Mouse (Mus musculus): ENCODE data around the gene Eva1a. TPM values are rescaled to one million over a fixed set of nuclear protein-coding genes. Genes with fewer than 3 reads are reported as not detected.

The Eva1a gene
- polyA plus RNA-seq, 1 experiment: 0.80 TPM

DNA sequence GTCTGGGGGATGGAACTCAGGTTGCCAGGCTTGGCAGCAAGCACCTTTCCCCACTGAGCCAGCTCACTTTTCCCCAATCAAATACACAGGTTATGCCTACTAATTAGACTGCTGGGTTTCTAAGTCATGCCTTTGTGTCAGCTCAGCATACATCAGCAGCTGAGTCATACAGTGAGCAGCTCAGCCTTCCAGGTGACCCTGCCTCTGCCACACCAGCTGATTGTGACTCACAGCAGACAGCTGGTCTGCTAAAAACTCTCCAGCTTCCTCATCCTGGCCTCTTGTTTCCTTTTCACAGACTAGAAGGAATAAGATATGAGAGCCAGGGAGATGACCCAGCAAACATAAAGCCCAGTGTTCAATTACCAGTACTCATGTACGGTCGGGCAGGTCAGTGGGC lies 84.3 kb downstream of the Eva1a start:
- H3K4me1 ChIP-seq (ENCODE audit: control insufficient read depth, insufficient read depth, low read length): no peaks in the 10 kb centered on the region; the same call in 1 of the 2 replicates
- H3K4me3 ChIP-seq (ENCODE audit: control insufficient read depth, low read depth, low read length): no peak overlapping the region
- TF ChIP-seq POLR2A (IDR thresholded peaks at IDR 0.05; ENCODE audit: control insufficient read depth, low read depth, low read length) (no peak), CTCF (IDR thresholded peaks at IDR 0.05; ENCODE audit: control insufficient read depth, insufficient read depth, insufficient replicate concordance, low read depth, low read length) (no peak)
- no peaks in the 10 kb centered on the region for H3K36me3 ChIP-seq (ENCODE audit: control insufficient read depth, insufficient read depth, low read length)
- H3K27ac ChIP-seq (ENCODE audit: control insufficient read depth, insufficient read depth, low read depth, low read length): no peak overlapping the region
- no peaks in the 10 kb centered on the region for H3K27me3 ChIP-seq (ENCODE audit: control insufficient read depth, insufficient read depth, low read length)

DNA sequence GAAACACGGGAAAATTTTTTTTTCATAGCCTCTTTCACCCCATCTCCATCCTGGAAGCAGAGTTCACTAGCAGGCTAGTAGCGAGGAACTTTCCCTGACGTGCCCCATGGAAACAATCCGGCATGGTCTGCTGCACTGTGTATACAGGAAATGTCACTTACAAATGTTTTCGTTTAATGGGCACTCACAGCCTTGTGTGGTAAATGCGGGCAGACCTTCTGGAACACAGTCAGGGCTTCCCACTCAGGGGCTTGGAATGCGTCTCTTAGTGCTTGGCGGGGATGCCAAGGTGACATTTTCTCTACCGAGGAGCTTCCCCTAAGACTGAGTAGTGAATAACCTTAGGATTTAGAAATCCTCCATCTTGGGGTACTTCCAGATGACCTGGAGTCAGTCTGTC lies 87.0 kb downstream of the Eva1a start:
- Histone ChIP-seq H3K4me3 (ENCODE audit: control insufficient read depth, low read depth, low read length) (no peak overlapping the region), H3K36me3 (ENCODE audit: control insufficient read depth, insufficient read depth, low read length) (no peaks in the 10 kb centered on the region), H3K4me1 (ENCODE audit: control insufficient read depth, insufficient read depth, low read length) (no peaks in the 10 kb centered on the region; the same call in 1 of the 2 replicates), H3K27me3 (ENCODE audit: control insufficient read depth, insufficient read depth, low read length) (no peaks in the 10 kb centered on the region), H3K27ac (ENCODE audit: control insufficient read depth, insufficient read depth, low read depth, low read length) (no peak overlapping the region)
- TF ChIP-seq CTCF (IDR thresholded peaks at IDR 0.05; ENCODE audit: control insufficient read depth, insufficient read depth, insufficient replicate concordance, low read depth, low read length) (no peak), POLR2A (IDR thresholded peaks at IDR 0.05; ENCODE audit: control insufficient read depth, low read depth, low read length) (no peak)

DNA sequence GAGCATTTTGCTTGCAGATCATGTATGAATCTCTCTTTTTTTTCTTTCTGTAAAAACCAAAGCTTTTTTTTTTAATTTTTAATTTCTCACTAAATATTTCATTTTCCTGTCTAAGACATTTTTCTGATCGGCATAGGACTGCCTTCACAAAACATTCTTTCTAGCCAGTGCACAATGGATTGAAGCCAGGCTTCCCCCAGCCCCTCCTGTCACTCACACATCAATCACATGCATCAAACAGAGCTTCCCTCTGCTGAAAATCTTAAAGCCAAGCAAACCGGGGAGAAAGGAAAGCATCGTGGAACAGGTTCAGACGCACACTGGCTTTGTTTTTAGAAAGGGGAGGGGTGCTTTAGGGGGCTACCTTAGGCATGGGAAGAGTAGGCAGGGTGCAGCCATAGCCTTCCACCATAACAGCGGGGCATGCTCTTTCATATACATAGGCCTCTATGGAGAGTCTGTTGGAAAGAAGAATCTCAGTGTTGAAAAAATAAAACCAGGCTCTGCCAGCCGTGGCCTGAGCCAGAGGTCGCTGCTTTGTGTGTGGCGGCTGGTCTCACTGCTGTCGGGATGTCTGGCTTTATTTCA lies 88.9 kb downstream of the Eva1a start:
- no peak overlapping the region for H3K4me3 ChIP-seq (ENCODE audit: control insufficient read depth, low read depth, low read length)
- H3K4me1 ChIP-seq (ENCODE audit: control insufficient read depth, insufficient read depth, low read length): no peaks in the 10 kb centered on the region; the same call in 1 of the 2 replicates
- no peaks in the 10 kb centered on the region for H3K36me3 ChIP-seq (ENCODE audit: control insufficient read depth, insufficient read depth, low read length)
- no peak overlapping the region for H3K27ac ChIP-seq (ENCODE audit: control insufficient read depth, insufficient read depth, low read depth, low read length)
- no peaks in the 10 kb centered on the region for H3K27me3 ChIP-seq (ENCODE audit: control insufficient read depth, insufficient read depth, low read length)
- TF ChIP-seq POLR2A (IDR thresholded peaks at IDR 0.05; ENCODE audit: control insufficient read depth, low read depth, low read length) (no peak), CTCF (IDR thresholded peaks at IDR 0.05; ENCODE audit: control insufficient read depth, insufficient read depth, insufficient replicate concordance, low read depth, low read length) (no peak)

DNA sequence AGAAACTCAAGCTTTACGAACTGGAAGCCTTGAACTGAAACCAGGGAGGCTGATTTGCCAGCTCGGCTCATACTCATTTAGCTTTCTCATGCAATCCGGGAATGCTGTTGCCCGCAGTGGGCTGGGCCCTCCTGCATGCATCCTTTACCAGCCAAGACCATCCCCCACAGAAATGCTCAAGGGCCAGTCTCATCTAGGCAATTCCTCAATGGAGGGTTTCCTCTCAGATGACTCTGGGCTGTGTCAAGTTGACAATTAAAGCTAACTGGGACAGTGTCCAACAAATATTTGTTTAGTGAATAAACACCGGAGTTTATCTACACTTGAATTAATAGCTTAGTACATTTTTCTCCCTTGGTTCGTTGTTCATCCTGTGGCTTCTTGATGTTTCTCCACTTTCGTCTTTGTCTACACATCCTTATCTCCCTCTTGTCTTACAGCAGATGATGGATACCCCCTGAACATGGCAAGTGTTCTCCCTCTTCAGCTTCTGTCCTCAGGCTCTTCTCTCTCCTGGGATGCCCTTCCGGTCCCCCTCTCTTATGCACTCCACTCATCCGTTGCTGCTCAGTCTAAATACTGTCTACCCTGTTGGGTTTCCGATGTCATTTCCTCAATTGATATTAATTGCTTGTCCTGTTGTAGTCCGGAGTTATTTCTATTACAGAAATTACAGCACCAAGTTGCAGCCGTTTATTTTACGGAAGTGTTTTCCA lies 92.2 kb downstream of the Eva1a start:
- H3K4me1 ChIP-seq (ENCODE audit: control insufficient read depth, insufficient read depth, low read length): no peaks in the 10 kb centered on the region
- no peaks in the 10 kb centered on the region for H3K27me3 ChIP-seq (ENCODE audit: control insufficient read depth, insufficient read depth, low read length)
- H3K27ac ChIP-seq (ENCODE audit: control insufficient read depth, insufficient read depth, low read depth, low read length): no peak overlapping the region
- no peak overlapping the region for H3K4me3 ChIP-seq (ENCODE audit: control insufficient read depth, low read depth, low read length)
- TF ChIP-seq POLR2A (IDR thresholded peaks at IDR 0.05; ENCODE audit: control insufficient read depth, low read depth, low read length) (no peak), CTCF (IDR thresholded peaks at IDR 0.05; ENCODE audit: control insufficient read depth, insufficient read depth, insufficient replicate concordance, low read depth, low read length) (no peak)
- H3K36me3 ChIP-seq (ENCODE audit: control insufficient read depth, insufficient read depth, low read length): no peaks in the 10 kb centered on the region

DNA sequence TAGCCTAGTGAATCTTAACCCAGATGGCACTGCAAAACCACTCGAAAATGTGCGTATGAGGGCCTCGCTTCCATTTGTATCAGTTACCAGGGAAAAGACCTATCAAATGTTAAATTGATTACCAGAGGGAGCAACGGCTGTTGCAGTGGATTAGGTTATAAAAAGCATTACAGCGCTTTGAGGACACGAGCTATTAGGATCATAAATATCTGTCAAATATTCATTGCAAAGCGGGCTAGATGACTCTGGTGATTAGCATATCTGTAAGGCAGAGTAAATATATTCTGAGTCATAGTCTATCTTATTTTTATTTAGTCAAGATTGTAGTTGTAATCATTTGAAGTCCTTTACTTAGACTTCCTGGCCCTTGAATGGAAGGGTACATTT lies 92.7 kb downstream of the Eva1a start:
- Histone ChIP-seq H3K4me1 (ENCODE audit: control insufficient read depth, insufficient read depth, low read length) (no peaks in the 10 kb centered on the region), H3K36me3 (ENCODE audit: control insufficient read depth, insufficient read depth, low read length) (no peaks in the 10 kb centered on the region), H3K4me3 (ENCODE audit: control insufficient read depth, low read depth, low read length) (no peak overlapping the region), H3K27ac (ENCODE audit: control insufficient read depth, insufficient read depth, low read depth, low read length) (no peak overlapping the region), H3K27me3 (ENCODE audit: control insufficient read depth, insufficient read depth, low read length) (no peaks in the 10 kb centered on the region)
- TF ChIP-seq POLR2A (IDR thresholded peaks at IDR 0.05; ENCODE audit: control insufficient read depth, low read depth, low read length): no peak
- no peak for TF ChIP-seq CTCF (IDR thresholded peaks at IDR 0.05; ENCODE audit: control insufficient read depth, insufficient read depth, insufficient replicate concordance, low read depth, low read length)

DNA sequence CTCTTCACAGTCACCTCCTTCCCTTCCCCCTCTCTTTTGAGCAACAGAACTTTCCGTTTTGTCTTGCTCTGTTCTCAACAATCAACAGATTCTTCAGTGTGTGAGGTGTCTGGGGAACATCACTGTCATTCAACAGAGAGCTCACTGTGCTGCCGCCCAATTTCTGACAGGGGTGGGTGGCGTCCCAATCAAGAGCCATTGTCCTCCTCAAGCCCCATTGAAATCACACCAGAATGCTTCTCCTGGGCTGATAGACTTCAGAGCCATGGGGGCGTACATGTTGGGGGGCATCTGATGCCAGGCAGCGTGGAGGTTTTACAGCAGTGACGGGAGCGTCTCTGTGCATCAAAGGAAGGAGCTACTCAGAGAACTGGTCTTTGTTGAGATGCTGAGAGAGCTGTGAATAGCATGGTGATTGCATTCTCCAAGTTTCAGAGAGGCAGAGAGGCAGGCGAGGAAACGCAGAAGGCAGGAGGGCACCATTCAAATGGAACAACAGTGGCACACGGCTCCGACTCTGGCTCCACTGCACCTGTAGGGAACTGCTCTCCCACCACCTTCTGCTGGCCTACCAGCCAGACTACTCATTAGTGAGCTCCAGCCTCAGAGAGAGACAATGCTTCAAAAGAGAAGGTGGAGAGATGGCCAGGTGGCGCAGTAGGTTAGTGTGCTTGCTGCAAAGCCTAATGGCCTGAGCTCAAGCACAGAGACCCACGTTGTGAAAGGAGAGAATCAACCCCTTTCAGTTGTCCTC lies 95.3 kb downstream of the Eva1a start:
- Histone ChIP-seq H3K27me3 (ENCODE audit: control insufficient read depth, insufficient read depth, low read length) (no peaks in the 10 kb centered on the region), H3K4me3 (ENCODE audit: control insufficient read depth, low read depth, low read length) (no peak overlapping the region), H3K4me1 (ENCODE audit: control insufficient read depth, insufficient read depth, low read length) (no peaks in the 10 kb centered on the region), H3K27ac (ENCODE audit: control insufficient read depth, insufficient read depth, low read depth, low read length) (no peak overlapping the region), H3K36me3 (ENCODE audit: control insufficient read depth, insufficient read depth, low read length) (no peaks in the 10 kb centered on the region)
- no peak for TF ChIP-seq CTCF (IDR thresholded peaks at IDR 0.05; ENCODE audit: control insufficient read depth, insufficient read depth, insufficient replicate concordance, low read depth, low read length)
- TF ChIP-seq POLR2A (IDR thresholded peaks at IDR 0.05; ENCODE audit: control insufficient read depth, low read depth, low read length): no peak

Other genes with a start within 250 kb of the Eva1a start
- 3.6 and 4.3 TPM in 2 replicates for gene Gcfc2, start 117.4 kb upstream of the Eva1a start, polyA plus RNA-seq (2012; rRNA removed)
- 1.2 and 2.1 TPM in 2 replicates for gene Mrpl19, start 75.1 kb upstream of the Eva1a start, polyA plus RNA-seq (2012; rRNA removed)

Data from testis, adult 2 months (tissue).